Mouse (Mus musculus): ENCODE measurements around the gene Ctnna2. TPM values are rescaled to one million over a fixed set of nuclear protein-coding genes. Genes with fewer than 3 reads are reported as not detected.

Ctnna2 gene
- polyA plus RNA-seq, 1 experiment from 2014 or later: not detected

DNA sequence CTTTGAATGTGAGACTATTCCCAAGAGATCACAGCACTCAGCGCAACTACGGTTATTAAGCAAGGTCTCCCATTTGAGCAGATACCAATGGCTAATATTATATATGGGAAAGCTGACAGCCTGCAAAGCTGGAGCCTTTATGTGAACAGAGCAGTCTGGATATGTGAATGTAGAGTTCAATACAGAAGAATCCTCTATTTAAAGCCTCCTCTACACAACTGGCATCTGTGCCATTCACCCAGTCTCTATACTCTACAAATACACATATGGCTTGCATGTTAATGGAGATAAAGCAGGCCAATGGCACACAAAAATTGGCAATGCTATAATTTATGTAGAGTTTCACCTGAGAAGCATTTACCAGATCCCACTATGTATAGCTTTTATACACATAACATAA is 608.4 kb downstream of the Ctnna2 start:
- no peaks in the 10 kb centered on the region for H3K27me3 ChIP-seq (ENCODE audit: insufficient read depth, low read length)
- TF ChIP-seq EP300 (IDR thresholded peaks at IDR 0.05; ENCODE audit: low read depth) (no peak), CTCF (IDR thresholded peaks at IDR 0.05; ENCODE audit: low read depth) (no peak)
- no peak overlapping the region for H3K4me2 ChIP-seq (ENCODE audit: low read depth, low read length)
- ATAC-seq (no peak), DNase-seq (no peak)
- 89% methylated on average over 2 of the region's 2 CpGs for WGBS (ENCODE audit: insufficient replicate concordance)
- H3K4me1 ChIP-seq (ENCODE audit: insufficient read depth): no peaks in the 10 kb centered on the region
- no peak overlapping the region for H3K27ac ChIP-seq (ENCODE audit: low read depth)
- H3K36me3 ChIP-seq (replicated peaks; ENCODE audit: insufficient read depth, low read length): no peaks in the 10 kb centered on the region
- H3K9ac ChIP-seq (replicated peaks): no peak overlapping the region
- no peak overlapping the region for H3K4me3 ChIP-seq (ENCODE audit: low read depth, low read length)
- H3K9me3 ChIP-seq (ENCODE audit: low read length): no peaks in the 10 kb centered on the region

DNA sequence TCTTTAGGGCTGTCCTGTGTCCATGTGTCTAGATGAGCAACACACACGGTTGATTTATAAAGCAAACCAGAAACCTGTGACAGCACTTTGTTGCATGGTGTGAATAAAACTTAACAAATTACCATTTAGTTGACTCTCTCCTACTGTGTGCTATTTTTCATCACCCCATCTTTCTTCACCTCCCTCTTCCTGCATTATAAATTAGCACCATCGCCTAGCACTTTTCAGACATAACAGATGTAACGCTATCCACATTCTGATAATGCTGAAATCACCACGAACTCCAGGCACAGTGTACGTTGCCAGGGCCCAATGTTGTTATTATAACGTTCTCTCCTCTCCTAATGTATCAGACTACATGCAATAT is 621.0 kb downstream of the Ctnna2 start:
- H3K4me3 ChIP-seq (ENCODE audit: low read depth, low read length): no peak overlapping the region
- no peaks in the 10 kb centered on the region for H3K4me1 ChIP-seq (ENCODE audit: insufficient read depth)
- H3K4me2 ChIP-seq (ENCODE audit: low read depth, low read length): no peak overlapping the region
- no peak for DNase-seq
- no peaks in the 10 kb centered on the region for H3K27me3 ChIP-seq (ENCODE audit: insufficient read depth, low read length)
- WGBS (ENCODE audit: insufficient replicate concordance): 76% methylated on average over 6 of the region's 6 CpGs
- ATAC-seq: no peak
- no peaks in the 10 kb centered on the region for H3K9me3 ChIP-seq (ENCODE audit: low read length)
- H3K36me3 ChIP-seq (replicated peaks; ENCODE audit: insufficient read depth, low read length): no peaks in the 10 kb centered on the region
- TF ChIP-seq EP300 (IDR thresholded peaks at IDR 0.05; ENCODE audit: low read depth) (no peak), CTCF (IDR thresholded peaks at IDR 0.05; ENCODE audit: low read depth) (no peak)
- no peak overlapping the region for H3K27ac ChIP-seq (ENCODE audit: low read depth)
- H3K9ac ChIP-seq (replicated peaks): no peak overlapping the region

DNA sequence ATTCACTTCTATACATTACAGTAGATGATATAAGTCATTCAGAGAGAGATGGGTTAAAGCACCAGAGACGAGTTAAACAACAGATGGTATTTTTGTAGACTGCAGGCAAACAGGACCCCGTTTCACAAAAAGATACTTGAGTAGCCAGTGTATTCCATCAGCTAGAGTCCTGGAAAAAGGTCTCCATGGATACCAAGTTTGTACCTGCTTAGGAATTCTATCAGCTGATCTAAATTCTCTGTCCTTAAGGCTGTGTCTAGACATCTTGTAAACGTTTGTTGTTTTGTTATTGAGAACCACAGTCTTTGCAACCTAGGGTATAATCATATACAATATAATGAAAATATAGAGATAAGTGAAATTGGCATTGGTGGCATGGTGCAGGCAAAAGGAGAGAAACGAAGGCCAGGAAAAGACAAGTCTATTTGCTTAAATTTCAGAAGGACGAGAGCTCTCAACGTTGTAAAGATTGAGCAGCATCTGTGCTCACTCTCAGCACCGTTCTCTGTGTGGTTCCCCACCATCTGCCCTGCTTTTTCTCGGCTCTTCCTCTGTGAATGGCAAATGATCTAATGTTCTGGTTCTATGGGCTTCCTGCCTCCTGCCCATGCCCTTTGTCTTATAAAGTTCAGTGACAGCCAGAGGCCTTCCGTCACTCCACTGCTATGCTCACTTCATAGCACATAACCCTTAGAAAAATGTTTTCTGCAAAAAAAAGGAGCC is 621.6 kb downstream of the Ctnna2 start:
- no peak for TF ChIP-seq CTCF (IDR thresholded peaks at IDR 0.05; ENCODE audit: low read depth)
- no peak for TF ChIP-seq EP300 (IDR thresholded peaks at IDR 0.05; ENCODE audit: low read depth)
- Histone ChIP-seq H3K9me3 (ENCODE audit: low read length) (no peaks in the 10 kb centered on the region), H3K9ac (replicated peaks) (no peak overlapping the region), H3K4me1 (ENCODE audit: insufficient read depth) (no peaks in the 10 kb centered on the region), H3K27me3 (ENCODE audit: insufficient read depth, low read length) (no peaks in the 10 kb centered on the region), H3K36me3 (replicated peaks; ENCODE audit: insufficient read depth, low read length) (no peaks in the 10 kb centered on the region), H3K27ac (ENCODE audit: low read depth) (no peak overlapping the region), H3K4me3 (ENCODE audit: low read depth, low read length) (no peak overlapping the region), H3K4me2 (ENCODE audit: low read depth, low read length) (no peak overlapping the region)
- 67% methylated on average over 9 of the region's 9 CpGs for WGBS (ENCODE audit: insufficient replicate concordance)
- DNase-seq: no peak
- no peak for ATAC-seq

DNA sequence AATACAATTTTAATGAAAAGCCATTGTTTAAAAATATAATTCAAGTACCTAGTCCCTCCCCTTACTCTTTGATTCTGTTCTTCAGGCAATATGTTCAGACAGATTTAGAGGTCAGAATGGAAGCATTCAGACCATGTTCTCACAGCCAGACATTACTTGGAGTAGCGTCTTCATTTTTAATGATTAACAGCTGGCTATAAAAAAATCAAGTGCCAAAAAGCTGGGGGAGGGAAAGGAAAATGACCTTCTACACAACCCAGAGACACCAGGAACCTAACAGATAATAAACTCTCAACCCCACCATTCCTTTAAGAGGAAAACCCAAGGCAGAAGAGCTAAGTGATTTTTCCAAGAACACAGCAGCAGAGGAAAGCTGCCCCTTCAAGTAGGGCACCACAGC is 624.7 kb downstream of the Ctnna2 start:
- 60% methylated on average over 1 of the region's 1 CpGs for WGBS (ENCODE audit: insufficient replicate concordance)

DNA sequence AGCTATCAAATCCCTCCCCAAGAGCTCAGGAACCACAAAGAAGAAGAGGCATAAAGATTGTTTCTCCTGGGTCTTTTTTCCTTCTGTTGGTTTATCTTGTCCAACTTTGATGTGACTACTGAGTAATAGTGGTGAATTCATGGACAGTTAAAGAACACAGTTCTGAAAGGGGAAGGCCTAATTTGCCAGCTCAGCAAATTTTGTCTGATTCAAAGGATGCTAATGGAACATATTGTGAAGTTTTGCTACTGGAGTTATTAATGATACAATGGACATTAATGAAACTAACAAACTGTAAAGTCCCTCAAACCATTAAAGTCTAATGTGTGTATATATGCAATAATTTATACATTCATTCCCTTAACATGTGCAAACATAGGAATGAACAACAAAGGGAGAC is 635.7 kb downstream of the Ctnna2 start:
- no peak for DNase-seq
- H3K27me3 ChIP-seq (ENCODE audit: insufficient read depth, low read length): no peaks in the 10 kb centered on the region

More for the DNA sequence above, 624.7 kb downstream of the Ctnna2 start:
- H3K36me3 ChIP-seq (replicated peaks; ENCODE audit: insufficient read depth, low read length): no peaks in the 10 kb centered on the region
- H3K4me3 ChIP-seq (ENCODE audit: low read depth, low read length): no peak overlapping the region
- TF ChIP-seq CTCF (IDR thresholded peaks at IDR 0.05; ENCODE audit: low read depth) (no peak), EP300 (IDR thresholded peaks at IDR 0.05; ENCODE audit: low read depth) (no peak)
- H3K27ac ChIP-seq (ENCODE audit: low read depth): no peak overlapping the region
- DNase-seq: no peak
- H3K9ac ChIP-seq (replicated peaks): no peak overlapping the region
- no peak for ATAC-seq
- no peaks in the 10 kb centered on the region for H3K4me1 ChIP-seq (ENCODE audit: insufficient read depth)
- no peak overlapping the region for H3K4me2 ChIP-seq (ENCODE audit: low read depth, low read length)
- H3K9me3 ChIP-seq (ENCODE audit: low read length): no peaks in the 10 kb centered on the region
- no peaks in the 10 kb centered on the region for H3K27me3 ChIP-seq (ENCODE audit: insufficient read depth, low read length)

DNA sequence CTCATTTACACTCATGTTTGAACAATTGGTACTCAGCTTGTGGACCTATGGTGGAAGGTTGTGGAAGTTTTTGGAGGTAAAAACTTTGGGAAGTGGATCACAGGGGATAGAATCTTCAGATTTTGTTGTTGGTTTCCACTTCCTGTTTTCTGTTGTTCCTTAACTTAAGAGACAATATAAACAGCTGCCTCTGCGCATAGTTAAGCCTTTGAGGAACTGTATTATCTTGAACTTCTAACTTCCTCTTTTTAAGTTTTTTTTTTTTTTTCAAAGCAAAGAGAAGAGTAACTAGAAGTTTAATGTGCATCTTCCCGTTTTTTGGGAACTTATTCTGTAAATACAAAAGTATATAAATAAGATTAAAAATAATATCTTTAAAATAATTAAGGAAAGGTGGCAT is 644.0 kb downstream of the Ctnna2 start:
- no peak for ATAC-seq
- Histone ChIP-seq H3K27me3 (ENCODE audit: insufficient read depth, low read length) (no peaks in the 10 kb centered on the region), H3K4me3 (ENCODE audit: low read depth, low read length) (no peak overlapping the region), H3K4me2 (ENCODE audit: low read depth, low read length) (no peak overlapping the region), H3K4me1 (ENCODE audit: insufficient read depth) (no peaks in the 10 kb centered on the region), H3K9me3 (ENCODE audit: low read length) (no peaks in the 10 kb centered on the region), H3K27ac (ENCODE audit: low read depth) (no peak overlapping the region), H3K9ac (replicated peaks) (no peak overlapping the region), H3K36me3 (replicated peaks; ENCODE audit: insufficient read depth, low read length) (no peaks in the 10 kb centered on the region)
- DNase-seq: no peak
- no peak for TF ChIP-seq CTCF (IDR thresholded peaks at IDR 0.05; ENCODE audit: low read depth)
- TF ChIP-seq EP300 (IDR thresholded peaks at IDR 0.05; ENCODE audit: low read depth): no peak
- WGBS (ENCODE audit: insufficient replicate concordance): 29% methylated on average over 2 of the region's 2 CpGs

More for the DNA sequence above, 635.7 kb downstream of the Ctnna2 start:
- H3K9me3 ChIP-seq (ENCODE audit: low read length): no peaks in the 10 kb centered on the region
- no peak overlapping the region for H3K4me3 ChIP-seq (ENCODE audit: low read depth, low read length)
- no peak overlapping the region for H3K9ac ChIP-seq (replicated peaks)
- no peak for ATAC-seq
- H3K27ac ChIP-seq (ENCODE audit: low read depth): no peak overlapping the region
- H3K4me2 ChIP-seq (ENCODE audit: low read depth, low read length): no peak overlapping the region
- no peaks in the 10 kb centered on the region for H3K4me1 ChIP-seq (ENCODE audit: insufficient read depth)
- no peaks in the 10 kb centered on the region for H3K36me3 ChIP-seq (replicated peaks; ENCODE audit: insufficient read depth, low read length)
- TF ChIP-seq CTCF (IDR thresholded peaks at IDR 0.05; ENCODE audit: low read depth): no peak
- TF ChIP-seq EP300 (IDR thresholded peaks at IDR 0.05; ENCODE audit: low read depth): no peak

Measured in liver, postnatal 0 days (tissue).